Comparison of ENCODE assay signal across 8 mouse cellular contexts in genomic region chr17:88530236-88530619, GRCm38 (mm10). TPM values are rescaled to one million over a fixed set of nuclear protein-coding genes. Genes with fewer than 3 reads are reported as not detected.
A peak's percentile ranks its signal among the peaks of the same experiment; 100 is the strongest.
DNase-seq lines count a peak whose midpoint lies in the region; ATAC-seq and TF ChIP-seq lines count a peak whose summit lies in the region.

No protein-coding gene starts in this region.

- WGBS in embryonic facial prominence, embryonic 13.5 days = 0% methylated on average over 11 of the region's 14 CpGs
- 0% methylated on average over 12 of the region's 14 CpGs for WGBS in intestine, postnatal 0 days
- WGBS in neural tube, embryonic 15.5 days = under 1% methylated on average over 14 of the region's 14 CpGs

- ATAC-seq in embryonic facial prominence, embryonic 13.5 days (ENCODE audit: insufficient number of reproducible peaks, insufficient read depth, low FRiP score, low TSS enrichment, low read depth) = peak; percentile 67
- ATAC-seq in intestine, postnatal 0 days = peak; percentile 62
- ATAC-seq in neural tube, embryonic 15.5 days (ENCODE audit: low FRiP score) = peak; percentile 86
- ATAC-seq in granulocyte monocyte progenitor cell, adult 5-6 weeks (replicated peaks; ENCODE audit: poor library complexity, severe bottlenecking) = no peak; the same call in 1 of the 2 replicates

- H3K9me3 ChIP-seq in embryonic facial prominence, embryonic 13.5 days = no peaks in the 10 kb centered on the region
- H3K9me3 ChIP-seq in intestine, postnatal 0 days (ENCODE audit: control insufficient read depth) = no peaks in the 10 kb centered on the region
- H3K9me3 ChIP-seq in neural tube, embryonic 15.5 days (replicated peaks) = no peaks in the 10 kb centered on the region

- H3K27ac ChIP-seq in embryonic facial prominence, embryonic 13.5 days = peak overlapping the region; percentile 78
- H3K27ac ChIP-seq in intestine, postnatal 0 days (ENCODE audit: low read depth, low read length) = peak overlapping the region; percentile 57; the same call in 1 of the 2 replicates
- peak overlapping the region; percentile 90 for H3K27ac ChIP-seq in neural tube, embryonic 15.5 days (replicated peaks)

- H3K27me3 ChIP-seq in embryonic facial prominence, embryonic 13.5 days = no peaks in the 10 kb centered on the region; the same call in none of the 2 replicates
- no peaks in the 10 kb centered on the region for H3K27me3 ChIP-seq in intestine, postnatal 0 days (replicated peaks; ENCODE audit: control insufficient read depth, insufficient read depth, low read length)
- no peaks in the 10 kb centered on the region for H3K27me3 ChIP-seq in neural tube, embryonic 15.5 days (replicated peaks)

- no peak for TF ChIP-seq CTCF in intestine, postnatal 0 days (IDR thresholded peaks at IDR 0.05; ENCODE audit: low read depth)

- DNase-seq in embryo, embryonic 11.5 days (ENCODE audit: low read depth, low spot score) = peak; percentile 26
- DNase-seq in embryo, embryonic 11 days = no peak
- DNase-seq in 3T3-L1 (ENCODE audit: low read depth, low spot score) = peak; percentile 55
- no peak for DNase-seq in right cerebral cortex, adult 2 months (ENCODE audit: low spot score in 2 of 2)

- H3K4me3 ChIP-seq in embryonic facial prominence, embryonic 13.5 days = peak overlapping the region; percentile 65
- peak overlapping the region; percentile 83 for H3K4me3 ChIP-seq in intestine, postnatal 0 days (ENCODE audit: low read depth, low read length)
- peak overlapping the region; percentile 63 for H3K4me3 ChIP-seq in neural tube, embryonic 15.5 days (replicated peaks)

- H3K4me2 ChIP-seq in embryonic facial prominence, embryonic 13.5 days = peak overlapping the region; percentile 78
- H3K4me2 ChIP-seq in intestine, postnatal 0 days (replicated peaks; ENCODE audit: low read depth) = peak overlapping the region; percentile 83
- peak overlapping the region; percentile 71 for H3K4me2 ChIP-seq in neural tube, embryonic 15.5 days

- peaks cover 11% of the 10 kb centered on the region for H3K4me1 ChIP-seq in embryonic facial prominence, embryonic 13.5 days
- 0 out of 2 replicates have a peak, but pooled peaks cover 6% of the 10 kb centered on the region for H3K4me1 ChIP-seq in intestine, postnatal 0 days (replicated peaks; ENCODE audit: control insufficient read depth, insufficient read depth, low read length)
- H3K4me1 ChIP-seq in neural tube, embryonic 15.5 days = peaks cover 14% of the 10 kb centered on the region

- H3K36me3 ChIP-seq in embryonic facial prominence, embryonic 13.5 days = no peaks in the 10 kb centered on the region
- no peaks in the 10 kb centered on the region for H3K36me3 ChIP-seq in intestine, postnatal 0 days (ENCODE audit: control insufficient read depth, insufficient read depth)
- H3K36me3 ChIP-seq in neural tube, embryonic 15.5 days = no peaks in the 10 kb centered on the region

- H3K9ac ChIP-seq in embryonic facial prominence, embryonic 13.5 days = peak overlapping the region; percentile 72
- H3K9ac ChIP-seq in intestine, postnatal 0 days (ENCODE audit: low read depth, low read length) = peak overlapping the region; percentile 78
- peak overlapping the region; percentile 63 for H3K9ac ChIP-seq in neural tube, embryonic 15.5 days (replicated peaks)

RNA-seq across cellular contexts. Expression of gene Ppp1r21, which starts 0.3 kb away (rescaled TPM):
- polyA plus RNA-seq in embryonic facial prominence, embryonic 13.5 days (2015; fragmentation: Nextera tagmentation; extraction: Ambion mirVana) = 19.6 and 26.8 TPM in 2 replicates
- 25.8 and 27.2 TPM in 2 replicates for polyA plus RNA-seq in intestine, postnatal 0 days (2015; fragmentation: Nextera tagmentation; extraction: Ambion mirVana)
- 40.0 and 43.4 TPM in 2 replicates for polyA plus RNA-seq in neural tube, embryonic 15.5 days (2015; fragmentation: Nextera tagmentation; extraction: Ambion mirVana)
- 56.3 and 72.2 TPM in 2 replicates for total RNA-seq in granulocyte monocyte progenitor cell, adult 5-6 weeks (2014; fragmentation: Nextera tagmentation)
- 58.0 and 81.3 TPM in 2 replicates for total RNA-seq in granulocyte monocyte progenitor cell, adult 5-6 weeks (2017)

Comparison
In these comparisons a context has a peak if more than half of its experiments do, and no peak if none do; other contexts are left out.
1. DNase-seq: peak in embryo, embryonic 11.5 days (single experiment) and 3T3-L1 (single experiment); none in embryo, embryonic 11 days (single experiment) and right cerebral cortex, adult 2 months (0 of 2).
2. Peak in every context shown above with its lines, with median percentiles within 50 percentile points of each other: H3K27ac ChIP-seq, H3K4me2 ChIP-seq, H3K4me3 ChIP-seq and H3K9ac ChIP-seq.